Mouse (Mus musculus): ENCODE results near the gene Iba57. TPM values are rescaled to one million over a fixed set of nuclear protein-coding genes. Genes with fewer than 3 reads are reported as not detected.
A peak's percentile ranks its signal among the peaks of the same experiment; 100 is the strongest.

The Iba57 gene
- polyA plus RNA-seq, 1 experiment from 2014 or later, result 3.5 TPM

DNA sequence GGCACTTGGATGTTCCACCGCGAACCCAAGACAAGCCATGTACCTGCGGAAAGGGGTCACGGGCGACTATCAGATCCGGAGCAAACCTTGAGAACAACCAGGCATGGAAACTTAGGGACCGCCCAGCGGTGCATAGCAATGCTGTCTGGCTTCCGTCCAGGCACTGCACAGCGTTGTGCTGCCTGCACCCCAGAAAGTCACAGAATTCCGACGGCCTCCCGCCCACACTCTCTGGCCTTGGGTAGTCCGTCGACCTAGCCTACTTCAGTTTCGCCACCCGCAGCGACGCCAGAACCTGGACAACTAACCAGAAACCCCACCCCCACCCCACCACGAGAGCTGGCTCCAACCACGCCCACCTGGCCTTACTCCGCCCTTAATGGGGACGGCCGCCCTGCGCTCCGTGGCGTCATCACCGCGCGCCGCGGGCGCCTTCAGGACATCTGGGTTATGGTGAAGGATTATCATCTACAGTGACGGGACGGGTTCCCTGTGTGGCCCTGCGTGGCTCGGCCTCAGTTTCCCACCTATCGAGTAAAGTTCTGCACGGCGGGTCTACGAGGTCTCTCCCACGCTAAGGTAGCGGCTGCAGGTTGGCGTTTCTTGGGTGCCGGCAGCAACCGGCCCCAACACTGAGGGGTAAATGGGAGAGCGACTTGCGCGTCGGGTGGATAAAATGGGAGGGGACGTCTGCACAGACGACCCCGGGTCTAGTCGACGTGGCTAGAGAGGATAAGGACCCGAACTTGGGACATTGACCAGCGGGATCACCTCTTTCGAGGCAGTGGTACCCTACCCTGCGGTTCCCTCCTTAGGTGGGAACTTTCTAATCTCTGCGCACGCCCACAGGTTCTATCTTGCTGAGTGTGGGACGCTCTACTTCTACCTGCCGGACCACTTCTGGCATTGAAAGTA, 38.8 kb upstream of the Iba57 start, which contains the start of gene Mrpl55:
Gene Mrpl55, plus strand, starts transcription at position 406 of the 915 bp plus-strand sequence.
- DNase-seq (ENCODE audit: low spot score, missing footprints), result peak; percentile 99
- under 1% methylated on average over 62 of the region's 63 CpGs for WGBS
- no peaks in the 10 kb centered on the region for H3K9me3 ChIP-seq (ENCODE audit: control insufficient read depth, low read length)
- peak within 1 kb of the TSS; percentile 86 for H3K4me2 ChIP-seq
- peak; percentile 93 for ATAC-seq (ENCODE audit: low FRiP score)
- H3K36me3 ChIP-seq (ENCODE audit: control insufficient read depth, insufficient read depth, low read length), result peaks cover 2% of the 10 kb centered on the region; the same call in 1 of the 2 replicates
- H3K9ac ChIP-seq (ENCODE audit: low read length), result peak within 1 kb of the TSS; percentile 75
- H3K27me3 ChIP-seq (ENCODE audit: control insufficient read depth, insufficient read depth, low read length), result no peaks in the 10 kb centered on the region
- H3K4me1 ChIP-seq (ENCODE audit: control insufficient read depth, insufficient read depth, low read length), result peaks cover 4% of the 10 kb centered on the region; the same call in 1 of the 2 replicates
- H3K27ac ChIP-seq (ENCODE audit: low read depth, low read length), result no peak within 1 kb of the TSS
- peak within 1 kb of the TSS; percentile 84 for H3K4me3 ChIP-seq (ENCODE audit: low read depth, low read length)

DNA sequence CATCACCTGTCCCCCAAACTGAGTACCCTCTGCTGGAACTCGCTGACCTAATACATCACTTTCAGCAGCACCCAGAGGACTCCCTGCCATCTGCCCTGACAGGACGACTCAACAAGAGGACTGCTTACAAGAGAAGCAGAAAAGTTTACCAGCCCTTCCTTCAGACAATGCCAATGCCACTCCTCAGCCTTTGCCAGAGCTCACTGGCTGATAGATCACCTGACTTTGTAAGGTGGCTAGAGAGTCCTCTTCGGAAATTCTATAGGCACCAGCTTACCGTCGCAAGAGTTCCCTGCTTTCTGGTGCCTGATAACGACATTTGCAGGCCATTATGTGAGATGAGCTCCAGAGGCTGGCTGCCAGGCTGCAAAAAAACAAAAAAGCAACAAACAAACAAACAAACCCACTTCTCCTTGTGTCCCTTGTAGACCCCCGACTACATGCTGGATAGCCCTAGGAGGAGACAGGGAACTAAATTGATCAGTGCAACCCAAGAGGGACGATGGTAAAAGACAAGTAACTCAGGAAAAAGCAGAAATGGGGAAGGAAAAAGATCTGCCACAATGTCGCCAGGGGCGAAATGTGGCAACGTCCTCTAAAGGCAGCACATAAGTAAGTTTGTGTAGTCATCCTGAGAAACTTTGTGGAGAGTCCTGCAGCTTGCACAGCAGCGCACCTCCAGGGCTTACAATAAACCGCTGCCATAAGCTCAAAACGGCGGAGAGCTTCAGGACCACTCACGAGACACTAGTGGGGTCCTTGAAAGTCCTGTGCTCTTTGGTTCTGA, 37.9 kb upstream of the Iba57 start:
- 35% methylated on average over 16 of the region's 16 CpGs for WGBS
- Histone ChIP-seq H3K9me3 (ENCODE audit: control insufficient read depth, low read length) (no peaks in the 10 kb centered on the region), H3K4me1 (ENCODE audit: control insufficient read depth, insufficient read depth, low read length) (peaks cover 4% of the 10 kb centered on the region; the same call in 1 of the 2 replicates), H3K27ac (ENCODE audit: low read depth, low read length) (no peak overlapping the region), H3K4me3 (ENCODE audit: low read depth, low read length) (peak overlapping the region; percentile 84), H3K9ac (ENCODE audit: low read length) (peak overlapping the region; percentile 75), H3K4me2 (peak overlapping the region; percentile 86), H3K36me3 (ENCODE audit: control insufficient read depth, insufficient read depth, low read length) (peaks cover 2% of the 10 kb centered on the region; the same call in 1 of the 2 replicates), H3K27me3 (ENCODE audit: control insufficient read depth, insufficient read depth, low read length) (no peaks in the 10 kb centered on the region)
- no peak for DNase-seq (ENCODE audit: low spot score, missing footprints)
- no peak; the same call in 1 of the 2 replicates for ATAC-seq (ENCODE audit: low FRiP score)

DNA sequence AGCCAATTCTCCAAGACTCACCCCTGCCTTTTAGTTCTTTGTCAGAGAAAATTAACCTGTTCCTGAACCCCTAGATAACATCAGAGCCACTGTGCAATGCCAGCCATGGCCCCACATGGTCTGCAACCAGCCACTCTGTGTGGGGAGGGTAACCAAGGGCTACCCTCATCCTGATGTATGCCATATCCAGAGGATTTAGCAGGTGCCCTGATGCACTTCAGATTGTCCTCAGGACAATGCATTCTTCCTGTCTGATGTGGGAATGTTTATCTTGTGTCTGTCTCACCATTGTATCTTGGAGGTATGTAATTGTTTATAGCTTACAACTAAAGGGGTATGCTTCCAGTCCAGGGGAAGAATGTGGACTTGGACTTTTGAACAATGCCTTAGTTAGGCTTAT, 32.7 kb upstream of the Iba57 start:
- no peak overlapping the region for H3K9ac ChIP-seq (ENCODE audit: low read length)
- peaks cover under 1% of the 10 kb centered on the region; the same call in 1 of the 2 replicates for H3K4me1 ChIP-seq (ENCODE audit: control insufficient read depth, insufficient read depth, low read length)
- H3K36me3 ChIP-seq (ENCODE audit: control insufficient read depth, insufficient read depth, low read length), result no peaks in the 10 kb centered on the region
- H3K4me2 ChIP-seq, result no peak overlapping the region
- H3K9me3 ChIP-seq (ENCODE audit: control insufficient read depth, low read length), result no peaks in the 10 kb centered on the region
- H3K27me3 ChIP-seq (ENCODE audit: control insufficient read depth, insufficient read depth, low read length), result no peaks in the 10 kb centered on the region
- no peak overlapping the region for H3K27ac ChIP-seq (ENCODE audit: low read depth, low read length)
- ATAC-seq (ENCODE audit: low FRiP score) (no peak), DNase-seq (ENCODE audit: low spot score, missing footprints) (no peak)
- H3K4me3 ChIP-seq (ENCODE audit: low read depth, low read length), result no peak overlapping the region

DNA sequence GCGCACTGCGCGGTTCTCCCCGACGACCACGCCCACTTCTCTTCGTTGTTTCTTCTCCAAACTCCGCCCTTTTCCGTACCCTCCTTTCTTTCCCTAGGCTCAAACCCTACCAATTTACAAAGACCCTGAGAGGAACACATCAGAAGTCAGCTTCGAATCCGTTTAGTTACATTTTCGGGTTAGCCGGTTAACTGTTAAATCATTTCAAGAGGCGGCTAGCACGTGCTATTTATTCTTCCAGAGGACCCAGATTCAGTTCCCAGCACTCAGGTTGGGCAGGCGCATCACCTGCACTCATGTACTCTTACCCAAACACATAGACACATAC, 28.5 kb upstream of the Iba57 start, which contains the start of gene Guk1:
Gene Guk1, minus strand, starts transcription at position 154 of the 328 bp plus-strand sequence.
- Histone ChIP-seq H3K36me3 (ENCODE audit: control insufficient read depth, insufficient read depth, low read length) (no peaks in the 10 kb centered on the region), H3K4me3 (ENCODE audit: low read depth, low read length) (peak within 1 kb of the TSS; percentile 63), H3K9me3 (ENCODE audit: control insufficient read depth, low read length) (no peaks in the 10 kb centered on the region), H3K27me3 (ENCODE audit: control insufficient read depth, insufficient read depth, low read length) (no peaks in the 10 kb centered on the region), H3K27ac (ENCODE audit: low read depth, low read length) (peak within 1 kb of the TSS; percentile 51), H3K4me1 (ENCODE audit: control insufficient read depth, insufficient read depth, low read length) (peaks cover 5% of the 10 kb centered on the region), H3K4me2 (peak within 1 kb of the TSS; percentile 74), H3K9ac (ENCODE audit: low read length) (peak within 1 kb of the TSS; percentile 77)
- ATAC-seq (ENCODE audit: low FRiP score), result peak; percentile 6; the same call in 1 of the 2 replicates
- 6% methylated on average over 16 of the region's 16 CpGs for WGBS
- no peak for DNase-seq (ENCODE audit: low spot score, missing footprints)

DNA sequence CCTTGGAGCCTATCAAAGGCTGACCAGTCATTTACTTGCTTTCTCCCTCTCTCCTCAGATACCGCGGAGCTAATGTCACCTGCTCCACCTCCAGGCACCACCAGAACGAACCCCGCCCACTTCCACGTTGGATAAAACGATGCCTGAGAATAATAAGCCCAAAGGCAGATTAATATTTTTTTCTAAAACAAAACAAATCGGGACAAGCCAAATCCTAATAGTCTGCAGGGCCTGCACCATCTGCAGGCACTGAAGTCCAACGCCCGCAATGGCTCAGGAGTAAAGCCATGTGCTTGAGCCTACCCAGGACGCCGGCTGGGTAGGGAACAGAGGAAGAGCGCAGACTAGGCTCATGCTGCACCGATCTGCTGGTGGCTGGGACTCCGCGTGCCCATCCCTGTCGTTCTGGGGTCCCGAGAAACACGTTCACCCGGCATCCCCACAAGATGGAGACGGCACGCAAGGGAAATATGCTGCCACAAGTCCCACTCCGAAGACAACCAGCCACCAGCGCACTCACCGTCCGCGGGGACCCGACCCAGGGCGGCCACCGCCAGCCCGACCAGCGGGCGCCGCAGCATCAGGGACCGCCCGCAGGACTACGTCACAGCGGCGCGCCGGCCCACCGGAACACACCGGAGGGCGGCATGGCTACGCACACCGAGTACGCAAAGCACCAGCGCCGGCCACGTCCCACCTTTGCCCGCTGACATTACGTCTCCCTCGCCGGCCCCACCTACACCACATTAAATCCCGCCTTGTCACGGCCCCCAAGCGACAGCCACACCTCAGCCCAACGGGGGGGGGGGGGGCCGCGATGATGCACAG, 27.9 kb upstream of the Iba57 start:
- peak overlapping the region; percentile 63 for H3K4me3 ChIP-seq (ENCODE audit: low read depth, low read length)
- peak overlapping the region; percentile 51 for H3K27ac ChIP-seq (ENCODE audit: low read depth, low read length)
- H3K27me3 ChIP-seq (ENCODE audit: control insufficient read depth, insufficient read depth, low read length), result no peaks in the 10 kb centered on the region
- whole genome bisulfite sequencing, result under 1% methylated on average over 50 of the region's 59 CpGs
- ATAC-seq (ENCODE audit: low FRiP score) (peak; percentile 96), DNase-seq (ENCODE audit: low spot score, missing footprints) (peak; percentile 98)
- no peaks in the 10 kb centered on the region for H3K36me3 ChIP-seq (ENCODE audit: control insufficient read depth, insufficient read depth, low read length)
- peak overlapping the region; percentile 77 for H3K9ac ChIP-seq (ENCODE audit: low read length)
- peaks cover 5% of the 10 kb centered on the region for H3K4me1 ChIP-seq (ENCODE audit: control insufficient read depth, insufficient read depth, low read length)
- H3K4me2 ChIP-seq, result peak overlapping the region; percentile 74
- H3K9me3 ChIP-seq (ENCODE audit: control insufficient read depth, low read length), result no peaks in the 10 kb centered on the region

DNA sequence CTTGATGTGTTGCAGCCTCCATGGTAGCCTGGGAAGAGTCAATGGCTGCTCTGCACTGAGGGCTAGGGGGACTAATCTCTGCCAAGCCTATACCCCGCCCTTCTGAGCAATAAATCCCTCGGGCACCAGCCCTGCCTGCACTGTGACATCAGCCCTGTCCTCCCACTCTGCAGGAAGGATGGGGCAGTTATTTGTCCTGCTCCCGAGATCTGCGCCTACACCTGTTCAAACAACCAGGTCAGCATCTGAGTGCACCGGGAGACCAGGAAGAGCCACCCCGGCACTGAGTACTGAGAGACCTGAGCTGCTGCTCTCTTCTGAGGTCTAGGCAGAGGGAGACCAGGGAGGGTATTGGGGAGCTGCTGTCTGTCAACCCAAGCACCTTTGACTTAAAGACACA, 24.2 kb upstream of the Iba57 start:
- Histone ChIP-seq H3K4me3 (ENCODE audit: low read depth, low read length) (no peak overlapping the region), H3K27ac (ENCODE audit: low read depth, low read length) (no peak overlapping the region), H3K36me3 (ENCODE audit: control insufficient read depth, insufficient read depth, low read length) (no peaks in the 10 kb centered on the region), H3K9ac (ENCODE audit: low read length) (no peak overlapping the region), H3K9me3 (ENCODE audit: control insufficient read depth, low read length) (no peaks in the 10 kb centered on the region), H3K4me2 (no peak overlapping the region), H3K4me1 (ENCODE audit: control insufficient read depth, insufficient read depth, low read length) (peaks cover 5% of the 10 kb centered on the region), H3K27me3 (ENCODE audit: control insufficient read depth, insufficient read depth, low read length) (no peaks in the 10 kb centered on the region)
- DNase-seq (ENCODE audit: low spot score, missing footprints) (no peak), ATAC-seq (ENCODE audit: low FRiP score) (no peak)
- WGBS, result 86% methylated on average over 6 of the region's 6 CpGs

DNA sequence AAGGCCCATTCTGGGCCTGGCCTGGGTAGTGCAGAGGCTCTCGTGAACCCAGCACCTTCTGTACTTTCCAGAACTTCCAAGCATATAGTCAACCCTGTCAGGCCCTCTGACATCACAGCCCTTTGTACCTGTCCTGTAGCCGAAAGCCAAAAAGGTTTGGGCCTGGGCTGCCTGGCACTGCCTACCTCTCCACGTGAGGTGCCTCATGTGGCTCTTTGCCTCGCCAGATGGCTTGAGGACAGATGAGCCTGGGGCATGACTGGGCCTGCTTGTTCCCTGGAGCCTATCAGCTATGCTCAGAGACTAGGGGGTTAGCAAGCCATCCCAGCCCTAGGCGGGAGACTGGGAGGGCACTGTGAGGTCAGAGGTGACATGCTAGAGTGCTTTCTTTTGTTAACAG, 22.0 kb upstream of the Iba57 start:
- ATAC-seq (ENCODE audit: low FRiP score) (no peak), DNase-seq (ENCODE audit: low spot score, missing footprints) (no peak)
- WGBS, result 84% methylated on average over 5 of the region's 5 CpGs

DNA sequence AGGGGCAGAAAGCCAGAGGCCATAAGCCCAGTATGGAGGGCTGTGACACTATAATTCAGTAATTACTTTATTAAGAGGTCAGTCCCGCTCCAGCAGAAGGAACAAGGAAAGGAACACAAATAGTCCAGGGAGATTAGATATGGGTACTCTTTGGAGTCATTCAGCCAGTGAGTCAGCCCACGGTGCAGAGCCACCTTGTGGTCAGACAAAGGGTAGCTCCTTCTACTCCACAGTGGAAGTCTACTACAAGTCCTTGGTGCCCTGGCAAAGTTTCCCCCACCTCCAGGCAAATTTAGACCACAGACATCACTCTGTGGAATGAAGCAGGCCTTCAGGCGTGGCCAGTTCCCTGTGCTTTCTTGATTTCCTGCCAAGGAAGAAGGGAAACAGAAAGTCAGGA, 20.3 kb upstream of the Iba57 start:
- Histone ChIP-seq H3K36me3 (ENCODE audit: control insufficient read depth, insufficient read depth, low read length) (no peaks in the 10 kb centered on the region), H3K9ac (ENCODE audit: low read length) (no peak overlapping the region), H3K4me1 (ENCODE audit: control insufficient read depth, insufficient read depth, low read length) (no peaks in the 10 kb centered on the region), H3K4me2 (no peak overlapping the region), H3K9me3 (ENCODE audit: control insufficient read depth, low read length) (no peaks in the 10 kb centered on the region), H3K27me3 (ENCODE audit: control insufficient read depth, insufficient read depth, low read length) (no peaks in the 10 kb centered on the region; the same call in 1 of the 2 replicates), H3K4me3 (ENCODE audit: low read depth, low read length) (no peak overlapping the region), H3K27ac (ENCODE audit: low read depth, low read length) (no peak overlapping the region)
- 50% methylated on average over 3 of the region's 3 CpGs for WGBS
- no peak for DNase-seq (ENCODE audit: low spot score, missing footprints)
- ATAC-seq (ENCODE audit: low FRiP score), result no peak

More for the DNA sequence above, 22.0 kb upstream of the Iba57 start:
- Histone ChIP-seq H3K9ac (ENCODE audit: low read length) (no peak overlapping the region), H3K4me2 (no peak overlapping the region), H3K27me3 (ENCODE audit: control insufficient read depth, insufficient read depth, low read length) (no peaks in the 10 kb centered on the region), H3K27ac (ENCODE audit: low read depth, low read length) (no peak overlapping the region), H3K9me3 (ENCODE audit: control insufficient read depth, low read length) (no peaks in the 10 kb centered on the region), H3K4me3 (ENCODE audit: low read depth, low read length) (no peak overlapping the region), H3K4me1 (ENCODE audit: control insufficient read depth, insufficient read depth, low read length) (no peaks in the 10 kb centered on the region), H3K36me3 (ENCODE audit: control insufficient read depth, insufficient read depth, low read length) (no peaks in the 10 kb centered on the region)

Measured in midbrain, embryonic 11.5 days (tissue).